Mouse (Mus musculus) right cerebral cortex, postnatal 14 days (tissue): Measurements from ENCODE around the gene Agmat.
"Not testable (repeated sequence)": the region's sequence is repeated elsewhere in the genome, so short reads cannot be mapped to it uniquely, and the experiment has no call there.

Experiments
- DNase-seq: peaks from one replicate; pipeline ENCODE4 v3.0.0; 2022

Gene Agmat

DNA sequence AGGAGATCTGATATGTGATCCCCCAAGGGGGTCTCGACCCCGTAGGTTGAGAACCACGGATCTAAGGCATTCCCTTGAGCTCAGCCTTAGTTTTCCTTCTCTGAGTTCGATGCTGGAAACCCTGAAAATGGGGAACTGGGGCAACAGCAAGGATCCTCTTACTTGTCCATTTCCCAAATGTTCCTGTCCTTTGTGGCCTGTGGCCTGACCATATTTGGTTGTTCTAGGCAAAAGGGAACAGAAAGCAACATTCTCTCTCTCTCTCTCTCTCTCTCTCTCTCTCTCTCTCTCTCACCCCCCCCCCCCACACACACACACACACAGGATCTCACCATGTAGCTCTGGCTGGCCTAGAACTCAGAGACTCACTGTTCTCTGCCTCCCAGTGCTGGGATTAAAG is 9.6 kb upstream of the Agmat start:
- DNase-seq = no peak

- no peak for DNase-seq
These were observed 8.5 kb upstream of the Agmat start for GRCm38 (mm10) chr4:141738015-141738414.

GRCm38 (mm10) chr4:141741856-141742255 is 4.6 kb upstream of the Agmat start:
- DNase-seq = no peak

GRCm38 (mm10) chr4:141742381-141742780 is 4.1 kb upstream of the Agmat start:
- no peak for DNase-seq

DNA sequence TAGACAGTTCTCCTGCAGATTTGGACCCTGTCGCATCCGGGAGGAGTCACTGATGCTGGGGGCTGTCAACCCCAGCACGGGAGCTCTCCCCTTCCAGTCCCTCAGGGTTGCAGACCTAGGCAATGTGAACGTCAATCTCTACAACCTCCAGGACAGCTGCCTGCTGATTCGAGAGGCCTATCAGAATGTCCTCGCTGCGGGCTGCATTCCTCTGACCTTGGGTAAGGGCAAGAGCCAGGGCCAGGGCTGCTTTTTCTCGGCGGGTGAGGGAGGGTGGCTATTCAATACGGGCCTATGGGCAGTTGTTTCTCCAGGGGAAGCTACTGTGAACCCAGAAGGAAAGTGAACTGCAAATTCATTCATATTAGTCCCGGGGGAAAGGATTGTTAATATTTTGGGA is 3.1 kb downstream of the Agmat start:
- DNase-seq = no peak

DNA sequence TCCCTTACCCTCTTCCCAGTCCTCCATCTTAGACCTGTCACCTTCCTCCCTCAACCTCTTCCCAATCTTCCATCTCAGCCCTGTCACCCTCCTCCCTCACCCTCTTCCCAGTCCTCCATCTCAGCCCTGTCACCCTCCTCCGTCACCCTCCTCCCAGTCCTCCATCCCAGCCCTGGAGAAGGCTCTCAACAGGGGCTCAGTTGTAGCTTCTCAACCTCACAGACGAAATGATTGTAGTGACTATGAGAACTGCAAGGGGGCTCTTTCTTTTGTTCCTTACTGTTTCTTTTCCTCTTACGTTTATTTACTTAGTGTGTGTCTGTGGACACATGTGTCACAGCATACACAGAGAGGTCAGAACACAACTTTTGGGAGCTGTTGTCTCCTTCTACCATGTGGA is 4.4 kb downstream of the Agmat start:
- DNase-seq = no peak

GRCm38 (mm10) chr4:141751419-141752075 is 5.1 kb downstream of the Agmat start:
- DNase-seq = no peak

- DNase-seq = no peak
These were observed 5.6 kb downstream of the Agmat start for GRCm38 (mm10) chr4:141752076-141752421.

GRCm38 (mm10) chr4:141755375-141755930 is 9.0 kb downstream of the Agmat start:
- no peak for DNase-seq

DNA sequence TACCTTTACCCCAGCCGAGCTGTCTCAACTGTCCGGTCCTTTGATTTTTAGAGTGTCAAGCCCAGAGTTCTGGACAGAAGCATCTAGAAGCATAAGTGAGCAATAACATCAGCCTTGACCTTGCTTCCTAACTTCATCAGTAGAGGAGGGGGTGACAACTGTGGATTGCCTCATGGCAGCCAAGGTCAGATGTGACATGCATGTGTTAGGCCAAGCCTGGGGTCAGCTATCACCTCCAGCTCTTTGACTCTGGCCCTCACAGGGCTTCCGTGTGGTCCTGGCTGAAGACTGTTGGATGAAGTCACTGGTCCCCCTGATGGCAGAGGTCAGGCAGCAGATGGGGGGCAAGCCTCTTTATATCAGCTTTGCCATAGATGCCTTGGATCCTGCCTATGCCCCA is 10.7 kb downstream of the Agmat start:
- DNase-seq = no peak

GRCm38 (mm10) chr4:141758874-141759542 is 12.5 kb downstream of the Agmat start:
- no peak for DNase-seq

DNA sequence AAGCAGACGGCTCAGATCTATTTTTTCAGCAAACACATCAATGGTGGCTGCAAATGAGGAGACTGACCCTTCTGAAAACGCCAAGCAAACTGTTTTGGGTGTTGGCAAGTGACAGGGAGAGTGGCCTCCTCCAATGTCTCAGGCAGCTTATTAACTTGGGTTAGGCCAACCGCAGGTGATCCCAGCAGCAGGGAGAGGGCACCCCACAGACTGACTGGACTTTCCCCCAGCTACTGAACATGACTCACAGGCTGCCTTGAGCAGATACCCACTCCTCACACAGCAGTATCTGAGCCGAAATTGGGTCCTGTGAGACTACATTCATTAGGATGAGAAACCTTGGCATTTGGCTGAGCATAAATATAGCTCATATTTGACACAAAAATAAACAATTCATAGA is 14.5 kb downstream of the Agmat start:
- no peak for DNase-seq

DNA sequence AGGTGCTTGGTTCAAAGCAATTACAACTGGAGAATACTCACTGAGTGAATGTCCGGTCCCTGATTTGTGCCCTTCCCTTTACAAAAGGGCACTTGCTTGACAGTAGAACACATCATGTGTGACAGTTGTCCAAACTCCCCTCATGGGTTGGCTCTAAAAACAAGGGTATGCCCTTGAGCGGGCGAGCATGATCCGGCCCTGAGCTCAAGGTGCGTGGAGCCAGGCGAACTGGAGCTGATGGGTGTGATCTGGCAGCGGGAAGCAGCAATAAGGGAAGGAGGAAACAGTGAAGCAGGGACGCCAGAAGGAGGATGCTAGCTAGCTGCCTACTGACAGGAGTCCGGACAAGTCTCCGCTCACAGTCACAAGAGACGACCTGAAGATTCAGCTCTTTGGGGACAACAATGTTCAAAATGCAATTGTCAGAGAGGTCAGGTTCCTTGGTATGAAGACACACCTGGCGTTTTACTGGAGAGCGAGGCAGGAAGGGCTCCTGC is 15.7 kb downstream of the Agmat start:
- DNase-seq = no peak

DNA sequence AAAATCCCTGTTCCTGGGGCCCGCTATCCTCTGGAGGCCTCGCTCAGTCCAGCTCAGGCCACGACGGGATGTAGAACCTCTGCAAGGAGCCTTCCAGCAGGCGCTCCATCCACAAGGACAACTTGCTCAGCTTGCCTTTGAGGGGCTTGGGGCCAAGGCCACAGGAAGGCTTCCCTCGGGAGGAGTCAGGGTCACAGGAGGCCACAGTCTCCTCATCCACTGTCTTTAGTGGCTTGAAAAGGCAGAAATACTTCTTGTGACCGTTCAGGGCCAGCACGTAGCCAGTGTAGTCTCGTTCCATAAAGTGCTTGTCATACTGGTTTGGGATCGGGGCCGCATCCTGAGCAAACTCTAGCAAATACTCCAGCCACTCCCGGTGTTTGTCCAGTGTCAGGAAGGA is 17.0 kb downstream of the Agmat start:
- no peak for DNase-seq

DNA sequence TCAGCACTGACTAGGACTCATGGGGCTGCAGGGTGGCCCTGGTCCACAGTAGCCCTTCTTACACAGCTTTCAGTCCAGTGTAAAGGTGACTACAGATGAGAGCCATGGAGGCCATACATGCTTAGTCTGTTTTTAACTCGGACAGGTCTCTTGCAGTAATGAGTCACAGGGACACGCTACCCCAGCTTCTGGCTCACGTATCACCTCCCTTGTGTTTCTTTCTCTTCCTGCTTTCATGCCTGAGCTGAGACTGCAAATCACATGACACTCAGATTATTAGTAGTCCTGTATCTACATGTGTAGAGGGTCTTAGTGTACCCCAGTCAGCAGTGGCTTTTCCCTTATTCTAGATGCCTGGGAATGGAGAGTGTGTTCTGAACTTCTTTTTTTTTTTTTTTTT is 18.5 kb downstream of the Agmat start:
- DNase-seq = no peak

- DNase-seq = no peak
These were observed 19.8 kb downstream of the Agmat start for GRCm38 (mm10) chr4:141766316-141766667.

GRCm38 (mm10) chr4:141766668-141767352 is 20.3 kb downstream of the Agmat start:
- DNase-seq = peak; percentile 26

- no peak for DNase-seq
These were observed 21.0 kb downstream of the Agmat start for GRCm38 (mm10) chr4:141767353-141768036.

GRCm38 (mm10) chr4:141769501-141770160 is 23.2 kb downstream of the Agmat start:
- DNase-seq = no peak

DNA sequence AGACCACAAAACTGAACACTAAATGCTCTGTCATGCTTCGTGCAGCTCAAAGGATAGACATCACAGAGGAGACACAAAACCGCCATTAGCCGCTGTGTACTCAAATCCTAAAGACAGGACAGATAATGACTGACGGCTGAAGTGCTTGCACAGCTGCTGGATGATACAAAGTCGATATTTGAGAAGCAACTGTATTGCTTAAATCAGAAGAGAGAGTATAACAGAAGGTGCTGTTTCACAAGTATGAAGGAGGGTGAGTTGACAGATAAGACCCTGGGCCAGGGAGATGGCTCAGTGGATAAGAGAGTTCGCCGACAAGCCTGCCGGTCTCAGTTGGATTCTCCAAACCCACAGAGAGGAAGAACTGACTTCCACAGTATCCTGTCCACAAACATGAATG is 25.4 kb downstream of the Agmat start:
- DNase-seq = no peak

DNA sequence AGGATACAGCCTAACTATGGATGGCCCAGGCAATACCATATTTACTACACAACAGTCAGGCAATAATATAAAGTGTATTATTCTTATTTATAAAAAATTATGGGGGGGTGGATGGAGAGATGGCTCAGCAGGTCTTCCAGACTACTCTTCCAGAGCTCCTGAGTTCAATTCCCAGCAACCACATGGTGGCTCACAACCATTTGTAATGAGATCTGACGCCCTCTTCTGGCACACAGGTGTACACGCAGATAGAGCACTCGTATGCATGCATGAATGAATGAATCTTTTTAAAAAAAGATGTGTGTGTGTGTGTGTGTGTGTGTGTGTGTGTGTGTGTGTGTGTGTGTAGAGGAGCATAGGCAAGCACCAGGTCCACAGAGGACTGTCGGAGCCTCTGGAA is 26.5 kb downstream of the Agmat start:
- not testable (repeated sequence) for DNase-seq

GRCm38 (mm10) chr4:141779828-141780227 is 33.4 kb downstream of the Agmat start:
- DNase-seq = no peak
